ENCODE assay signal across 8 mouse cellular contexts in genomic region chr9:112118411-112119105, GRCm38 (mm10).
DNase-seq lines count a peak whose midpoint lies in the region; ATAC-seq and TF ChIP-seq lines count a peak whose summit lies in the region.

No protein-coding gene starts in this region.

- DNase-seq in layer of hippocampus, adult 18-20 months (ENCODE audit: low spot score in 2 of 2), result peak; percentile 40 to 67
- DNase-seq in layer of hippocampus, adult 11-12 months (ENCODE audit: low spot score), result no peak
- DNase-seq in cerebellum, adult 2 months, result peak; percentile 85 to 90
- DNase-seq in forebrain, postnatal 0 days, result peak; percentile 77
- DNase-seq in kidney, postnatal 4 days, result peak; percentile 17 to 40
- no peak for DNase-seq in thymus, postnatal 10 days (ENCODE audit: low spot score in 2 of 2)

- no peak for TF ChIP-seq POLR2A in cerebellum, adult 2 months (IDR thresholded peaks at IDR 0.05; ENCODE audit: borderline replicate concordance, insufficient read depth, low read length)

- no peaks in the 10 kb centered on the region for H3K9me3 ChIP-seq in forebrain, postnatal 0 days (ENCODE audit: low read length)
- H3K9me3 ChIP-seq in neural tube, embryonic 15.5 days (replicated peaks), result no peaks in the 10 kb centered on the region

- H3K36me3 ChIP-seq in forebrain, postnatal 0 days (ENCODE audit: insufficient read depth), result peaks cover 60% of the 10 kb centered on the region
- no peaks in the 10 kb centered on the region for H3K36me3 ChIP-seq in neural tube, embryonic 15.5 days

- peak overlapping the region; percentile 43 for H3K4me2 ChIP-seq in forebrain, postnatal 0 days (ENCODE audit: low read depth)
- H3K4me2 ChIP-seq in neural tube, embryonic 15.5 days, result peak overlapping the region; percentile 52

- no peaks in the 10 kb centered on the region for H3K27me3 ChIP-seq in cerebellum, adult 2 months (ENCODE audit: control insufficient read depth, insufficient read depth, low read length)
- no peaks in the 10 kb centered on the region for H3K27me3 ChIP-seq in forebrain, postnatal 0 days (ENCODE audit: insufficient read depth, low read length)
- no peaks in the 10 kb centered on the region for H3K27me3 ChIP-seq in neural tube, embryonic 15.5 days (replicated peaks)

- peak overlapping the region; percentile 64 for H3K27ac ChIP-seq in cerebellum, adult 2 months (ENCODE audit: insufficient read depth, low read length)
- H3K27ac ChIP-seq in forebrain, postnatal 0 days (ENCODE audit: low read depth, low read length), result peak overlapping the region; percentile 71
- peak overlapping the region; percentile 78 for H3K27ac ChIP-seq in neural tube, embryonic 15.5 days (replicated peaks)

- TF ChIP-seq CTCF in cerebellum, adult 2 months (IDR thresholded peaks at IDR 0.05; ENCODE audit: borderline replicate concordance, insufficient read depth, low read depth, low read length), result no peak
- no peak for TF ChIP-seq CTCF in forebrain, postnatal 0 days (IDR thresholded peaks at IDR 0.05; ENCODE audit: low read depth)

- no peak overlapping the region for H3K4me3 ChIP-seq in cerebellum, adult 2 months (replicated peaks; ENCODE audit: insufficient read depth, low read depth, low read length)
- H3K4me3 ChIP-seq in forebrain, postnatal 0 days (ENCODE audit: low read depth, low read length), result 0 out of 2 replicates have a peak overlapping the region, but pooled peaks have one; percentile 2
- H3K4me3 ChIP-seq in neural tube, embryonic 15.5 days (replicated peaks), result peak overlapping the region; percentile 22

- peak; percentile 77 for ATAC-seq in forebrain, postnatal 0 days
- peak; percentile 66; the same call in 1 of the 2 replicates for ATAC-seq in neural tube, embryonic 15.5 days (ENCODE audit: low FRiP score)
- no peak for ATAC-seq in erythroblast, adult 5-6 weeks (replicated peaks; ENCODE audit: low FRiP score, poor library complexity, severe bottlenecking)

- WGBS in cerebellum, adult 2 months, result 4% methylated on average over 22 of the region's 22 CpGs
- 3% methylated on average over 22 of the region's 22 CpGs for WGBS in forebrain, postnatal 0 days
- WGBS in neural tube, embryonic 15.5 days, result 3% methylated on average over 22 of the region's 22 CpGs

- peaks cover 20% of the 10 kb centered on the region for H3K4me1 ChIP-seq in cerebellum, adult 2 months (ENCODE audit: control insufficient read depth, insufficient read depth, low read length)
- peaks cover 8% of the 10 kb centered on the region for H3K4me1 ChIP-seq in forebrain, postnatal 0 days (ENCODE audit: insufficient read depth)
- peaks cover 26% of the 10 kb centered on the region for H3K4me1 ChIP-seq in neural tube, embryonic 15.5 days

- H3K9ac ChIP-seq in forebrain, postnatal 0 days, result 0 out of 2 replicates have a peak overlapping the region, but pooled peaks have one; percentile 4
- no peak overlapping the region for H3K9ac ChIP-seq in neural tube, embryonic 15.5 days (replicated peaks)

Comparison
In these comparisons a context has a peak if more than half of its experiments do, and no peak if none do; other contexts are left out.
1. DNase-seq: peak in layer of hippocampus, adult 18-20 months (2 of 2), cerebellum, adult 2 months (2 of 2), forebrain, postnatal 0 days (single experiment) and kidney, postnatal 4 days (2 of 2); none in layer of hippocampus, adult 11-12 months (single experiment) and thymus, postnatal 10 days (0 of 2).
2. Peak in every context shown above with its lines, with median percentiles within 50 percentile points of each other: H3K27ac ChIP-seq.